Mouse (Mus musculus): Measurements from ENCODE around the gene Cand2.

DNA sequence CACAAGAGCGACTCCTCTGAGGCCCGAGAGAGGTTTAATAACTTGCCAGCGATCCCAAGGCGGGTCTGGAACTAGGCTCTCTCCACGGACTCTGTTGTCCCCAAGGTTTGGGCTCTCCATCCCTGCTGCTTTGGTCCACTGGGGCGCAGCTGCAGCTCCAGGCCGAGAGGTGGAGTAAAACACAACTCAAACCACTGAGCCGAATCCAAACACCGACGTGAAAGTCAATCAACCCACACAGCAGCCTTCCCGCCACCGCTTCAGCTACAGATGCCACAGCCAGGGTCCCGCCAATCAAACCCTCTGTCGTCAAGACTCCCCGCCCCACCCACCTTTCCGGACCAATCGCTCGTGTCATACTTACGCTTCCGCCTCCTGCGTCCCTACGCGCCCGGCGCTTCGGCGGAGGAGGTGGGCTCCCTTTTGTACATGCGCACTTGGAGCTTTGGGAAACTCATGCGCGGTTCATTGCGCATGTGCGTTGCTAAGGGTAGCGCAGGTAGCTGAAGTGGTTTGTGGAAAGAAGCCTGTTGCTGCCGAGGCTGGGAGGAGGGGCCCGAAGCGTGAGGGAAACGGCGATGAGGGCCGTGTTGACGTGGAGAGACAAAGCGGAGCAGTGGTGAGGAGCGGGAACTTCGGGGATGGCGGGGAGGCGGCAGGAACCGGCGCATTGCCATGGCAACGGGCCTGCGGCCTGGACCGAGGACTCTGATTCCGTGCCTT lies 78.9 kb downstream of the Cand2 start, which contains the start of the genes Mbd4 and Ift122:
- 0 out of 2 replicates have a peak, but pooled peaks have one; percentile 7 for TF ChIP-seq POLR2A (IDR thresholded peaks at IDR 0.05; ENCODE audit: low read depth, low read length)
- no peak for TF ChIP-seq CTCF (IDR thresholded peaks at IDR 0.05; ENCODE audit: extremely low read depth, insufficient read depth, insufficient read length, insufficient replicate concordance)
